Mouse (Mus musculus) stomach, postnatal 0 days (tissue): ENCODE results near the gene Mob3b.

Source experiments
- CTCF ChIP-seq: IDR thresholded peaks from 2 replicates; pipeline ENCODE4 v1.5.1; 2016; ENCODE audit warnings: antibody characterized with exemption, low read depth, mild to moderate bottlenecking, moderate library complexity
- EP300 ChIP-seq: optimal IDR thresholded peaks from 2 replicates; pipeline ENCODE3; 2016; ENCODE audit warnings: antibody characterized with exemption

DNA sequence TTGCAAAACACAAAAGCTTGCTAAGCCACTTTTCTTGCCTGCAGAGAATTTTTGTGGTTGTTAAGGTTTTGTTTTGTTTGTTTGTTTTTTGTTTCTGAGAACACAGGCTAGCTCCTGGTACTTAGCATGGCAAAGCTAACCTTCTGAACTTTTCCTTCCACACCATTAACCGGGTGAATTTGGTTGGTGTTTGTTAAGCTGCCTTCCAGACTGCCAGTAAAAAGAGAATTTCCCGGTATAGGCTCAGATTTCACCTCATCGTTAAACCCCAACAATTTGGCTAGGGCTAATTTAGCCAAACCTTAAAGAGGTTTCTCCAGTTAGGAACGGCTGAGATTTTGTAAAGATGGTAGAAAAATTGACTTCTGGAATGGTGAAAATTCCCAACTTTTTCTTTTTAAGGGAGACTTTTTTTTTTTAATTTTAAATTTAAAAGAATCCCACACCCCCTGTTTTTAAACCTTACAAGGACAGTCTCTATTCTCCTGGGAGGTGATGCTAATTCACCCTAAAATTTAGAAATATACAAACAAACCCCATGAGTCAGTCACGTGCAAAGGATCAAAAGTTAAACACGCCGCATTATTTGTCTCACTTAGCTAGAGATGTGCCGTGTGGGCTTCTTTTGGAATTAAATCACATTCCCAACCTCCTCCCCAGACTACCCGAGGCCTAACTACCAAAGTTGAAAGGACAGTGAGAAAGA, 108.1 kb downstream of the Mob3b start:
- no peak for TF ChIP-seq CTCF
- no peak for TF ChIP-seq EP300
